Mouse (Mus musculus) R1 (cell line): ENCODE data around the gene Abca7.
"Not testable (repeated sequence)": the region's sequence is repeated elsewhere in the genome, so short reads cannot be mapped to it uniquely, and the experiment has no call there.

Source experiments
- DNase-seq: peaks from one replicate; pipeline ENCODE4 v3.0.0-alpha.2; 2018; ENCODE audit warnings: low read depth, low spot score

Abca7 gene

GRCm38 (mm10) chr10:80021320-80021641 lies 25.0 kb downstream of the Abca7 start:
- DNase-seq: no peak

DNA sequence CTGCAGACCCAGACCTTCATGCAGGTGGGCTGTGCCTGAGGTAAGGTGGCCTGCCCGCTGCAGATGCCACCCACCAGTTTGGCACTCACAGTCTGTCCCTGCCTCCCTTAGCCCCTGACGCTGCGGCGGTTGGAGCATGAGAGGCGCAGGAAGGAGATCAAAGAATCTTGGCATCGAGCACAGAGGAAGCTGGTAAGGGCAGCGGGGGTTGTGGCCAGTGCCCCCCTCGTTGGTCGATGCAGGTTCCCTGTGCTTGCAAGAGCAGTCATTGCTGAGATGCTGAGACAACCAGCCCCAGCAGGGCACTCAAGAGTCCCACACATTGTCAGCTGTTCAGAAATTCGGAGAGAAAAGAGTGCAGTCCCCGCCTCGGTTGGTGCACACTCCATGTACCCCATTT lies 25.9 kb downstream of the Abca7 start:
- no peak for DNase-seq

DNA sequence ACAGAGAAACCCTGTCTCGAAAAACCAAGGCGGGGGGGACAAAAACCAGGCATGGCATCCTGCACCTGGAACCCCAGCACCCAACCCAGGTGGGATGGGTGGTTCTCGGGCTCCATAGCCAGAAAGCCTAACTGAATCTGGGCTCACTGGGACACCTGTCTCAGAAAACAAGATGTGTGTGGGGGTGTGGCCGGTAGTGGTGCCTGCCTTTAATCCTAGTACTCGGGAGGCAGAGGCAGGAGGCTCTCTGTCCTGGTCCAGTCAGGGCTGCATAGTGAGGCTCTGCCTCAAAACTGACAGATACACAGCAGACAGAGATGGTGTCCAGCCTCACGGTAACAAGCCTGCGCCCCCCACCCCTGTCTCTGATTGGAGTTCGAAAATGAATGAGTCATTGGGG lies 26.5 kb downstream of the Abca7 start:
- no peak for DNase-seq

- no peak for DNase-seq
Observed at GRCm38 (mm10) chr10:80023758-80024157, 27.5 kb downstream of the Abca7 start.

DNA sequence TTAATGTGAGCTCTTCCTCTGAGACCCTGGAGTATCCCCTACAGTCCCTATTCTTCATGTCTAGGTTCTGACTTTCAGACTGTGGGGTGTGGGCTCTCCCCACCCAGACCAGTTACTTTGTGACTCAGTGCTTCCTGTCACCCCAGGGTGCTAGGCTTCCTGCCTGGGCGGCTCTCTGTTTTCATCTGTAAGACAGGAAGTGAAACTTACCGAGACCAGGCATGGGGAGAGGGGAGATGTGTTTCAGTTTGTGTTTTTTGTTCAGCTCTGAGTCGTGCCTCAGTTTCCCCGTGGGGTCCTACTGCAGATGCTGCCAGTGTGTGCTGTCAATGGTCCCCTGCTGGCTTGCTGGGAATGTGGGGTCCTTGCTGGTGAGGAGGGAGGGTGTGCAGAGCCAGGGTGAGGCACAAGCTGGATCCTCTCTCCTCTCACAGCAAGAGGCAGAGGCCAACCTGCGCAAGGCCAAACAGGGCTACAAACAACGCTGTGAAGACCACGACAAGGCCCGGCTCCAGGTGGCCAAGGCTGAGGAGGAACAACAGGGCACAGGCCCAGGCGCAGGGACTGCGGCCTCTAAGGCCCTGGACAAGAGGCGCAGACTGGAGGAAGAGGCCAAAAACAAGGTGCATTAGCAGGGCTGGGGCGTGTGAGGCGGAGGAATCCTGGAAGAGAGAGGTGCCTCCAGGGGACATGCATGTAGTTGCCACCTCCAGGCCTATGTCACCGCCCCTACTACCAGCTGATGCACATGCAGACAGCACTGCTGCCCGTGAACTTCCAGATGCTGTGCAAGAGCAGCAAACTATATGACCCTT lies 28.1 kb downstream of the Abca7 start:
- no peak for DNase-seq

GRCm38 (mm10) chr10:80025044-80025347 lies 28.7 kb downstream of the Abca7 start:
- DNase-seq: no peak

GRCm38 (mm10) chr10:80025463-80025862 lies 29.2 kb downstream of the Abca7 start:
- DNase-seq: no peak

DNA sequence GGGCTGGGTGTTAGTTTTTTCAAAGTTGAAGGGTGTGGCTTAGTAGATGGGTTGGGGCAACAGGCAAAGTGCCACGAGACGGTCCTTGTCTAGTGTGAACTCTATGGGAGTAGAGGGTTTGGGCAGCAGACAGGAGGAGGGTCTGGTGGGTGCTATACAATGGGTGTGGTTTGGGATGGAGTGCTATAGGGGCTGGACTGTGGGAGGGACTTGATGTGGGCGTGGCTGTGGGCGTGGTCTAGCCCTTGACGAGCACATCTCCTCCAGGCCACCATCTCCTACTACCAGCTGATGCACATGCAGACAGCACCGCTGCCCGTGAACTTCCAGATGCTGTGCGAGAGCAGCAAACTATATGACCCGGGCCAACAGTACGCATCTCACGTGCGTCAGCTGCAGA lies 29.6 kb downstream of the Abca7 start:
- peak; percentile 88 for DNase-seq

DNA sequence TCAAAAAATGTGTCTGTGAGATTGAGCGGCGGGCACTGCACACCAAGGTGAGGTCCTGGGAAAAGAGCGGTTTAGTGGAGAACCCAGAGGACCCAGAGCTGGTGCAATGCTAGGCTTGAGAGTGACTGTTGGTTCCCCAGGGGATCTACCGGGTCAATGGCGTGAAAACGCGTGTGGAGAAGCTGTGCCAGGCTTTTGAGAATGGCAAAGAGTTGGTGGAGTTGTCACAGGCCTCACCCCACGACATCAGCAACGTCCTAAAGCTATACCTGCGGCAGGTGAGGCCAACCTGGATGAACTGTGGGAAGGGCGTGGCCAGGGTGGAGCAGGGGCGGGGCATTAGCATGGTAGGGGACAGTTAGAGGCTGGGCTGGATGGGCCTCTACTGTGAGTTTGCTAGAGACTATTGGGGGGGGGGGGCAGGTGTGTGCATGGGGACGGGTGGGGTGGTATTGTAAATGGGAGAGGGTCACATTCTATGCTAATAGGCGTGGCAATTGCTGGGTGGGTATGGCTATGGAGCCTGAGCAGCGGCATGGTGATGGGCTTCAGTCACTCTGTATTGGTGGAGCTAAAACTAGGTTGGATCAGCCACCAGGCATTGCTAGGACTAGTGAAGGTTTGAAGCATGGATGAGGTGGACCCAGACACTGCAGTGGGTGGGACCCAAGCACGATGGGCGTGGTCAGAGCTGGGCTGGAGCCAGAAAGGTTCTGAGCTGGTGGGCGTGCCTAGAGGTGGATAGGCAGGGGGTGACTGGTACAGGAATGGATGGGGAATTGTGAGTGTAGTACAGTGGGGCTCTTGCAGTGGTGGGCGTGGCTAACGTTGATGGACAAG lies 31.6 kb downstream of the Abca7 start:
- DNase-seq: peak; percentile 94

GRCm38 (mm10) chr10:80028521-80028846 lies 32.2 kb downstream of the Abca7 start:
- no peak for DNase-seq

DNA sequence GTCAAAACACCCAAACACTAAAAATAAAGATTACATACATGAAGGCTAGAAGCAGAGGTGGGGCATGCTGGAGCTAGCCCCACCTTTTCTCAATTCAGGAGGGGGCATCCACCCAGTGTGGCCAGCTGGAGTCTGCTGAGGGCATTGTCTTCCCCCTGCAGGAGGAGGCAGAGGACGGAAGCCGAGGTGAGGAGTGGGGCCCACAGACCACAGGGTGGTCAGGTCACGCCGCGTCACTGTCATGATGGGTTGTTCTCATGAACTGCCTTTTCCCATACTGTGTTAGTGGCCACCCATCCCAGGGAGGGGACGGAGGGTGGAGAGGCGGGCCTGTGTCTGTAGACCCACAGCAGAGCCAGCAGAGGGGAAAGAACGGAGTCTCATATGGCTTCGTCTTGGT lies 33.9 kb downstream of the Abca7 start:
- DNase-seq: no peak

DNA sequence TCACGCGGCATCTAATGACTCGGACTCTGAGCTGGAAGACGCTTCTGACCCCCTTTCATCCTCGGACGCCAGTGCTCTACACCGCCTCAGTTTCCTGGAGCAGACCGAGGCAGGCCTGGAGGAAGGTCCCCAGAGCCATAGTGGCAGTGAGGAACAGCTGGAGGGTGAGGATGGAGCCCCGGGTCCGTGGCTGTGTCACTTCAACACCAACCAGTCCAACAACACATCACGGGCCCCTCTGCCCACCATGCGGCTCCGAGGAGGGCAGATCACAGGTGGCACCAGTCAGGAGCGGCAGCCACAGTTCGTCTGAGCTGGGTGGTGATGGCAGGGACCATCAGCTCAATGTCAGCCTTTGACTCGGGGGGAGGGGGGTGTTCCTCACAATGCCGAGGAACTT lies 34.4 kb downstream of the Abca7 start:
- no peak for DNase-seq

DNA sequence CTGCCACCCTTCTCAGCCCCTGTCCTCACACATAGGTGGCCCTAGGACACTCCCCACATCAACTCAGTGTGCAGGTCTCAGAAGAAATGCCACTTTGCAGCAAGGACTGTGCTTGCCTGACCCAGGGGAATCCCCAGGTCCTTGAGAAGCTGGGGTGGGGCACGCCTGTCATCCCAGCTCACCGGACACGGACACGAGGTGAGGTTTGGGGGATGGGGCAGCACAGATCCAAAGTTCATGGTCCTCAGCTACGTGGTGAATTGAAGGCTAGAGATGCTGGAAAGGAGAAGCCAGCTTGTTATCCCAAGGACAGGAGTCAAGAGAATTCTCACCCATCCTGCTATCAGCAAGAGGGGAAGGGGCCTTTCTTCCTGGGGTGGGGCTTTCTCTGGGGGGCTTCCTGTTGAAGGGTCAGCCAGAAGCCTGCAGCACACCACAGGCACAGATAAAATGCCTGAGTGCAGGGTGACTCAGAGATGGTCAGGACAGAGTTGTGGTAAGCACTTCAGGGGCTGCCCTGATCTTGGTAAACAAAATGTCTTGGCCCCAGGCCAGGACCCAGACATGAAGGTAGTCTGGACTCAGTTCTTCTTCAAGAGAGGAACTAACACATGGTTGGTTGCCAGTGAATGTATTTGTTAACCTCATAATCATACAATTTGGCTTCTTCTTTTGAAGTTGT lies 36.6 kb downstream of the Abca7 start:
- DNase-seq: no peak

GRCm38 (mm10) chr10:80033511-80034391 lies 37.5 kb downstream of the Abca7 start:
- DNase-seq: peak; percentile 83

- DNase-seq: no peak
Observed at GRCm38 (mm10) chr10:80035148-80035547, 38.9 kb downstream of the Abca7 start.

DNA sequence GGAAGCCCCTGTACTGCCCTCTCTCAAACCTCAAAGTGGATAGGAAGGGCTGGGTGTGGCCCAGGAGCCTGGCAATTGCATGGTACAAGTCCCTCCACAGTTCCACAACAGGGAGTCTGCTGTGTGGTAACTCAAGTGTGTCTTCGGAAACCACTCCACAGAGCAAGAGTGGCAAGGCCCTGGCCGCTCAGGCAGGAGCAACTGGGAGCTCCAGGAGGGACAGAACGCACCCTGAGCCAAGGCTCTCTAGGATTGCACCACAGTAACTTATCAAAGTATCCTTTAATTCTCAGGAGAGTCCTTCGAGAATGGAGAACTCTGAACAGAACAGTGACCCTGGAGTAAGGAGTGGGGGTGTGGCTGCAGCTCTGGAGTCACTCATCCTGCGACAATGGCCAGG lies 39.4 kb downstream of the Abca7 start:
- DNase-seq: no peak

DNA sequence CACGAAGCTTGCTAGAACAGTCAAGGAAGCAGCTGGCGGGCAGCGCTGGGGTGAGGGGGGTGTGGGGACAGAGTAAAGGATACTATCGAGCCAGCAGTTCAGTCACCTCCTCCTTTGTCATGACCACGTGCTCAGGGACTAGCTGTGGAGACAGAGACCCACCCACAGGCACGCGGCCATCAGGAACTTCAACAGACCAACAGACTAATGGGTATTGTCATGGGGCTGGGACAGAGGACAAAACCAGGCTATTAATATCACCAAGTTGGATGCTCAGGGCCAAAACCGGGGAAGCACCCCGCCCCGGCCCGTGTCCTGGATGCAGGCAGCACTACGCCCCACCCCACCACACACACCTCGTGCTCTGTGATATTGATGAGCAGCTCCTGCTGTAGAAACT lies 40.5 kb downstream of the Abca7 start:
- no peak for DNase-seq

DNA sequence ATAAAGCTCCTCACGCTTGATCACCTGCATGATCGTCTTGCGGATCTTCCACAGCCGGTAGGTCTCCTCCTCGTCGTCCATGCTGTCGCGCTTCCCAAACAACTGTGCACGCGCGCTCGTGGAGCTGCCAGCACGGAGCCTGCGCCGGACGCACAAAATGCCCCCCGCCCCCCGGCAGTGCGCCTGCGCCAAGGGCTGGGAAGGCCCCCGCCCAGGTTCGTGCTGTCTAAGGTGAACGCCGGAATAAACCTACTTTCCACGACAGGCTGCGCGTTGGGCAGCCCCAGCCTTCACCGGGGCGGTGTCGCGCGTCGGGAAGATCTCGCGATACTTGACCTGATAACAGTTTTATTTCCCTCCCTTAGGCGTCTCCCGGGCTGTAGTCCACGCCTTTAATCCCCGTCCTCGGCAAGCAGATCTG lies 43.3 kb downstream of the Abca7 start, which contains the start of gene Polr2e:
Gene Polr2e, minus strand, starts transcription at position 237 of the 421 bp plus-strand sequence.
- DNase-seq: peak; percentile 98

- not testable (repeated sequence) for DNase-seq
Observed at GRCm38 (mm10) chr10:80041409-80042060, 45.2 kb downstream of the Abca7 start.

GRCm38 (mm10) chr10:80044087-80044486 lies 47.8 kb downstream of the Abca7 start:
- DNase-seq: no peak

- DNase-seq: not testable (repeated sequence)
Observed at GRCm38 (mm10) chr10:80045364-80045763, 49.1 kb downstream of the Abca7 start.
